Mouse (Mus musculus): Measurements from ENCODE around the gene Tbc1d5.

DNA sequence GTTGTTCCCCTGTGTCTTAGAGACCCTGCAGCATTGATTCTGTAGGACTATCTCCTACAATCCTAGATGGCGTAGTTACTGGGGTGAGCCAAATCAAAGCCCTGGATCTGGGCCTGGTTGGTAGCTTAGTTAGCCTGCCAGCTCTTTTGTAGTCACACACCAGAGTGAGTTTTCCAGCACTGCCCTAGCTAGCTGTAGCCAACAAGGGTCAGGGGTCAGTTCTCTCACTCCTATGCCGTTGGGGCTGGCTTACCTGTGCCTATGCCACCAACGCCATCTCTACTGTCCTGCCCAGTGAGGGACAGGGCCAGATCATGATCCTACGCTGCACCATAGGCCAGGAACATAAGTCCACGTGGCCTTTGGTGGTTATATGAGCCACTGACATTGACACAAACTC, 461.6 kb downstream of the Tbc1d5 start:
- TF ChIP-seq POLR2A (IDR thresholded peaks at IDR 0.05; ENCODE audit: low read depth, low read length) (no peak), CTCF (conservative IDR thresholded peaks at IDR 0.05; ENCODE audit: insufficient read depth, insufficient read length, low read depth, low read length) (no peak)

Data from kidney, adult 2 months (tissue).